Mouse (Mus musculus) midbrain, embryonic 15.5 days (tissue): ENCODE data around the gene Pin1rt1. TPM values are rescaled to one million over a fixed set of nuclear protein-coding genes. Genes with fewer than 3 reads are reported as not detected.

ENCODE experiments used
- ATAC-seq: fragments of 200-750 bp; cut with Nextera tagmentation; replicated peaks from 2 replicates; pipeline ENCODE4 v1.8.0; 2017; ENCODE audit warnings: moderate TSS enrichment
- H3K27ac ChIP-seq: fragments of 300-500 bp; sonication (generic); 2 replicates; pipeline ENCODE4 v1.5.1; 2015; ENCODE audit warnings: mild to moderate bottlenecking, inconsistent platforms
- H3K27me3 ChIP-seq: fragments of 300-500 bp; sonication (generic); replicated peaks from 2 replicates; pipeline ENCODE4 v1.6.1; 2015; ENCODE audit warnings: inconsistent platforms
- H3K36me3 ChIP-seq: fragments of 300-500 bp; sonication (generic); replicated peaks from 2 replicates; pipeline ENCODE4 v1.6.1; 2015; ENCODE audit warnings: inconsistent platforms
- H3K4me1 ChIP-seq: fragments of 300-500 bp; sonication (generic); 2 replicates; pipeline ENCODE4 v1.6.1; 2015; ENCODE audit warnings: inconsistent platforms
- H3K4me2 ChIP-seq: fragments of 300-500 bp; sonication (generic); 2 replicates; pipeline ENCODE4 v1.6.1; 2015; ENCODE audit warnings: inconsistent platforms, mild to moderate bottlenecking, moderate library complexity
- H3K4me3 ChIP-seq: fragments of 300-500 bp; sonication (generic); 2 replicates; pipeline ENCODE4 v1.5.1; 2015; ENCODE audit warnings: mild to moderate bottlenecking, inconsistent platforms
- H3K9ac ChIP-seq: fragments of 300-500 bp; sonication (generic); 2 replicates; pipeline ENCODE4 v1.6.1; 2015; ENCODE audit warnings: mild to moderate bottlenecking, inconsistent platforms
- H3K9me3 ChIP-seq: fragments of 300-500 bp; sonication (generic); 2 replicates; pipeline ENCODE4 v1.6.1; 2016; ENCODE audit warnings: inconsistent platforms
- WGBS: fragments of 180-500 bp; shearing (Covaris S2); methylation state at CpG from one replicate; pipeline ENCODE4 v1.1.7; 2015; ENCODE audit warnings: mixed read lengths; 5-methylcytosine and 5-hydroxymethylcytosine counted together
- polyA plus RNA-seq: library from polyadenylated mRNA; unstranded; fragments of >200 nt; fragmentation: Nextera tagmentation; extraction: Ambion mirVana; gene quantifications from 2 replicates; pipeline ENCODE4 v1.2.1, GENCODE M21; 2015

Gene Pin1rt1
- polyA plus RNA-seq, 1 experiment from 2014 or later, result 0.19 TPM

GRCm38 (mm10) chr2:104740248-104740949 is 24.2 kb upstream of the Pin1rt1 start:
- ATAC-seq, result no peak
- no peaks in the 10 kb centered on the region for H3K36me3 ChIP-seq
- H3K27ac ChIP-seq, result no peak overlapping the region
- peaks cover 14% of the 10 kb centered on the region for H3K27me3 ChIP-seq
- WGBS, result 57% methylated on average over 7 of the region's 7 CpGs
- H3K4me1 ChIP-seq, result peaks cover 20% of the 10 kb centered on the region
- no peak overlapping the region for H3K4me2 ChIP-seq
- H3K4me3 ChIP-seq, result no peak overlapping the region
- no peak overlapping the region for H3K9ac ChIP-seq
- H3K9me3 ChIP-seq, result no peaks in the 10 kb centered on the region

- 93% methylated on average over 2 of the region's 2 CpGs for WGBS
- Histone ChIP-seq H3K9me3 (no peaks in the 10 kb centered on the region), H3K27ac (no peak overlapping the region), H3K4me1 (peaks cover 20% of the 10 kb centered on the region), H3K9ac (no peak overlapping the region), H3K4me3 (no peak overlapping the region), H3K36me3 (no peaks in the 10 kb centered on the region), H3K4me2 (no peak overlapping the region), H3K27me3 (peaks cover 14% of the 10 kb centered on the region)
- no peak for ATAC-seq
These were observed 23.5 kb upstream of the Pin1rt1 start for GRCm38 (mm10) chr2:104739691-104740090.

GRCm38 (mm10) chr2:104736241-104736640 is 20.1 kb upstream of the Pin1rt1 start:
- H3K27me3 ChIP-seq, result peaks cover 12% of the 10 kb centered on the region
- no peaks in the 10 kb centered on the region for H3K9me3 ChIP-seq
- no peak overlapping the region for H3K9ac ChIP-seq
- no peak overlapping the region for H3K27ac ChIP-seq
- no peak for ATAC-seq
- H3K36me3 ChIP-seq, result no peaks in the 10 kb centered on the region
- peaks cover 2% of the 10 kb centered on the region; the same call in 1 of the 2 replicates for H3K4me1 ChIP-seq
- H3K4me2 ChIP-seq, result no peak overlapping the region
- WGBS, result 65% methylated on average over 7 of the region's 7 CpGs
- H3K4me3 ChIP-seq, result no peak overlapping the region

GRCm38 (mm10) chr2:104732562-104733256 is 16.5 kb upstream of the Pin1rt1 start:
- H3K27me3 ChIP-seq, result no peaks in the 10 kb centered on the region
- H3K4me3 ChIP-seq, result no peak overlapping the region
- H3K9ac ChIP-seq, result no peak overlapping the region
- ATAC-seq, result no peak
- no peaks in the 10 kb centered on the region for H3K4me1 ChIP-seq
- 60% methylated on average over 7 of the region's 7 CpGs for WGBS
- no peak overlapping the region for H3K27ac ChIP-seq
- no peaks in the 10 kb centered on the region for H3K36me3 ChIP-seq
- H3K9me3 ChIP-seq, result no peaks in the 10 kb centered on the region
- H3K4me2 ChIP-seq, result no peak overlapping the region

- H3K27me3 ChIP-seq, result no peaks in the 10 kb centered on the region
- H3K36me3 ChIP-seq, result no peaks in the 10 kb centered on the region
- H3K4me2 ChIP-seq, result no peak overlapping the region
- no peak overlapping the region for H3K9ac ChIP-seq
- H3K9me3 ChIP-seq, result no peaks in the 10 kb centered on the region
- ATAC-seq, result no peak
- H3K27ac ChIP-seq, result no peak overlapping the region
- H3K4me1 ChIP-seq, result no peaks in the 10 kb centered on the region
- WGBS, result 89% methylated on average over 9 of the region's 9 CpGs
- no peak overlapping the region for H3K4me3 ChIP-seq
These were observed 15.9 kb upstream of the Pin1rt1 start for GRCm38 (mm10) chr2:104732033-104732444.

GRCm38 (mm10) chr2:104727369-104727768 is 11.2 kb upstream of the Pin1rt1 start:
- H3K4me1 ChIP-seq, result no peaks in the 10 kb centered on the region
- no peak overlapping the region for H3K4me2 ChIP-seq
- H3K27ac ChIP-seq, result no peak overlapping the region

GRCm38 (mm10) chr2:104722021-104722420 is 5.8 kb upstream of the Pin1rt1 start:
- no peak overlapping the region for H3K9ac ChIP-seq
- H3K4me3 ChIP-seq, result no peak overlapping the region
- H3K36me3 ChIP-seq, result no peaks in the 10 kb centered on the region
- no peaks in the 10 kb centered on the region for H3K4me1 ChIP-seq
- no peak overlapping the region for H3K27ac ChIP-seq
- H3K4me2 ChIP-seq, result no peak overlapping the region
- no peaks in the 10 kb centered on the region for H3K27me3 ChIP-seq
- no peaks in the 10 kb centered on the region for H3K9me3 ChIP-seq
- 77% methylated on average over 3 of the region's 3 CpGs for WGBS
- no peak for ATAC-seq

More at GRCm38 (mm10) chr2:104727369-104727768, 11.2 kb upstream of the Pin1rt1 start:
- Histone ChIP-seq H3K36me3 (no peaks in the 10 kb centered on the region), H3K9me3 (no peaks in the 10 kb centered on the region), H3K4me3 (no peak overlapping the region), H3K9ac (no peak overlapping the region), H3K27me3 (no peaks in the 10 kb centered on the region)
- 60% methylated on average over 1 of the region's 1 CpGs for WGBS
- no peak for ATAC-seq

GRCm38 (mm10) chr2:104717827-104718226 is 1.6 kb upstream of the Pin1rt1 start:
- Histone ChIP-seq H3K9me3 (no peaks in the 10 kb centered on the region), H3K4me2 (no peak overlapping the region), H3K27me3 (no peaks in the 10 kb centered on the region), H3K4me3 (no peak overlapping the region), H3K9ac (no peak overlapping the region), H3K36me3 (no peaks in the 10 kb centered on the region), H3K27ac (no peak overlapping the region), H3K4me1 (peaks cover 2% of the 10 kb centered on the region)
- no peak for ATAC-seq
- WGBS, result 91% methylated on average over 4 of the region's 4 CpGs

GRCm38 (mm10) chr2:104717231-104717735 is 1.1 kb upstream of the Pin1rt1 start:
- Histone ChIP-seq H3K27ac (no peak overlapping the region), H3K4me1 (peaks cover 6% of the 10 kb centered on the region), H3K4me3 (no peak overlapping the region), H3K9me3 (no peaks in the 10 kb centered on the region), H3K4me2 (no peak overlapping the region), H3K27me3 (no peaks in the 10 kb centered on the region), H3K36me3 (no peaks in the 10 kb centered on the region), H3K9ac (no peak overlapping the region)
- ATAC-seq, result no peak
- 91% methylated on average over 2 of the region's 2 CpGs for WGBS

GRCm38 (mm10) chr2:104714254-104714691 is 1.9 kb downstream of the Pin1rt1 start:
- Histone ChIP-seq H3K4me1 (peaks cover 25% of the 10 kb centered on the region), H3K27ac (no peak overlapping the region), H3K9me3 (no peaks in the 10 kb centered on the region), H3K9ac (no peak overlapping the region), H3K4me3 (no peak overlapping the region), H3K27me3 (no peaks in the 10 kb centered on the region), H3K36me3 (no peaks in the 10 kb centered on the region), H3K4me2 (no peak overlapping the region)
- ATAC-seq, result no peak
- WGBS, result 41% methylated on average over 15 of the region's 15 CpGs

GRCm38 (mm10) chr2:104712486-104712809 is 3.7 kb downstream of the Pin1rt1 start:
- H3K4me1 ChIP-seq, result peaks cover 25% of the 10 kb centered on the region
- no peak for ATAC-seq
- H3K4me3 ChIP-seq, result peak overlapping the region; percentile 91
- WGBS, result 2% methylated on average over 7 of the region's 7 CpGs
- H3K27ac ChIP-seq, result peak overlapping the region; percentile 94
- H3K27me3 ChIP-seq, result no peaks in the 10 kb centered on the region
- H3K4me2 ChIP-seq, result peak overlapping the region; percentile 78
- H3K9me3 ChIP-seq, result no peaks in the 10 kb centered on the region
- peak overlapping the region; percentile 89 for H3K9ac ChIP-seq
- no peaks in the 10 kb centered on the region for H3K36me3 ChIP-seq

GRCm38 (mm10) chr2:104711585-104712485 is 4.3 kb downstream of the Pin1rt1 start, which contains the start of gene Tcp11l1:
Tcp11l1 (minus strand) TSS chr2:104712169.
- H3K4me1 ChIP-seq, result peaks cover 25% of the 10 kb centered on the region
- peak; percentile 97 for ATAC-seq
- H3K27me3 ChIP-seq, result no peaks in the 10 kb centered on the region
- WGBS, result under 1% methylated on average over 87 of the region's 99 CpGs
- peak within 1 kb of the TSS; percentile 89 for H3K9ac ChIP-seq
- peak within 1 kb of the TSS; percentile 91 for H3K4me3 ChIP-seq
- H3K27ac ChIP-seq, result peak within 1 kb of the TSS; percentile 94
- no peaks in the 10 kb centered on the region for H3K36me3 ChIP-seq
- H3K4me2 ChIP-seq, result peak within 1 kb of the TSS; percentile 78
- H3K9me3 ChIP-seq, result no peaks in the 10 kb centered on the region
